8 mouse cellular contexts compared by ENCODE assay signal in the genomic region with DNA sequence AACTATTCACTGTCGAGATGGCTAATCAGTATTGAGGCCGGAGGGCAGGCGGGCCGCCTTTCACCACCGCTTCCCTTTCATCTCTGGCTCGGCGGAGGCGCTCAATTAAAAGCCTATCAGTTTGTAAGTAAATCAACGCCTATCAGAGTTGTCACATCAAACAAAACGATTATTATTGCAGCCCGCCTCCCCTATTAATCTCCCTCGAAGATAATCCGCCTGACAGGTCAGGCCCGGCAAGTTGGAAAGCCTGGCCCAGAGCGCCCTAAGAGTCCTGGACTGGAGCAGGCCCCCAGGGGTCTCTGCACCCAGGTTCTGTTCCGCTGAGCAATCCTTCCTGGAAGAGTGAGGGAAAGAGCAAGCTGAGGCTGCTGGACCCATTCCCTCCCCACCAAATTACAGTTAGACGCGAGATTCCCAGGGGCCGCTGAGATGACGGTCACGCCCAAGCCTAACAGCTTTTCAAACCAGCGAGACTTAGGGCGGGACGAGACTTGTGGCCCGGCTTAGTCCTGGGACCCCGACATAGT. TPM values are rescaled to one million over a fixed set of nuclear protein-coding genes. Genes with fewer than 3 reads are reported as not detected.
DNase-seq lines count a peak whose midpoint lies in the region; ATAC-seq and TF ChIP-seq lines count a peak whose summit lies in the region.

No protein-coding gene starts in this region.

- TF ChIP-seq CTCF in forebrain, postnatal 0 days (IDR thresholded peaks at IDR 0.05; ENCODE audit: low read depth): no peak
- no peak for TF ChIP-seq CTCF in intestine, postnatal 0 days (IDR thresholded peaks at IDR 0.05; ENCODE audit: low read depth)

- peaks cover 73% of the 10 kb centered on the region for H3K27me3 ChIP-seq in forebrain, postnatal 0 days (ENCODE audit: insufficient read depth, low read length)
- H3K27me3 ChIP-seq in intestine, postnatal 0 days (replicated peaks; ENCODE audit: control insufficient read depth, insufficient read depth, low read length): no peaks in the 10 kb centered on the region

- DNase-seq in forebrain, postnatal 0 days: peak; percentile 29
- peak; percentile 74 to 76 for DNase-seq in lung, adult 18-20 months
- peak; percentile 61 for DNase-seq in ovary, postnatal 36 days (ENCODE audit: low spot score)
- no peak for DNase-seq in spleen, adult 18-20 months
- no peak for DNase-seq in left cerebral cortex, postnatal 14 days (ENCODE audit: low spot score in 2 of 2)
- DNase-seq in cerebellum, adult 18-20 months: no peak

- 0 out of 2 replicates have a peak overlapping the region, but pooled peaks have one; percentile 35 for H3K9ac ChIP-seq in forebrain, postnatal 0 days
- peak overlapping the region; percentile 28 for H3K9ac ChIP-seq in intestine, postnatal 0 days (ENCODE audit: low read depth, low read length)

- no peaks in the 10 kb centered on the region for H3K36me3 ChIP-seq in forebrain, postnatal 0 days (ENCODE audit: insufficient read depth)
- H3K36me3 ChIP-seq in intestine, postnatal 0 days (ENCODE audit: control insufficient read depth, insufficient read depth): no peaks in the 10 kb centered on the region

- peak overlapping the region; percentile 65 for H3K4me3 ChIP-seq in brown adipose tissue, adult 24 weeks (ENCODE audit: insufficient read depth, low read depth, low read length)
- H3K4me3 ChIP-seq in forebrain, postnatal 0 days (ENCODE audit: low read depth, low read length): peak overlapping the region; percentile 59
- H3K4me3 ChIP-seq in intestine, postnatal 0 days (ENCODE audit: low read depth, low read length): peak overlapping the region; percentile 82

- no peak for ATAC-seq in forebrain, postnatal 0 days
- no peak for ATAC-seq in intestine, postnatal 0 days

- peaks cover 3% of the 10 kb centered on the region; the same call in 1 of the 2 replicates for H3K4me1 ChIP-seq in brown adipose tissue, adult 24 weeks (ENCODE audit: control insufficient read depth, insufficient read depth, insufficient read length, low read length)
- H3K4me1 ChIP-seq in forebrain, postnatal 0 days (ENCODE audit: insufficient read depth): peaks cover 5% of the 10 kb centered on the region
- H3K4me1 ChIP-seq in intestine, postnatal 0 days (replicated peaks; ENCODE audit: control insufficient read depth, insufficient read depth, low read length): 0 out of 2 replicates have a peak, but pooled peaks cover 2% of the 10 kb centered on the region

- H3K9me3 ChIP-seq in forebrain, postnatal 0 days (ENCODE audit: low read length): no peaks in the 10 kb centered on the region
- H3K9me3 ChIP-seq in intestine, postnatal 0 days (ENCODE audit: control insufficient read depth): no peaks in the 10 kb centered on the region

- 4% methylated on average over 26 of the region's 26 CpGs for WGBS in forebrain, postnatal 0 days
- 2% methylated on average over 26 of the region's 26 CpGs for WGBS in intestine, postnatal 0 days

- peak overlapping the region; percentile 49 for H3K27ac ChIP-seq in brown adipose tissue, adult 24 weeks (replicated peaks; ENCODE audit: low read depth, low read length)
- H3K27ac ChIP-seq in forebrain, postnatal 0 days (ENCODE audit: low read depth, low read length): peak overlapping the region; percentile 54; the same call in 1 of the 2 replicates
- peak overlapping the region; percentile 95 for H3K27ac ChIP-seq in intestine, postnatal 0 days (ENCODE audit: low read depth, low read length)

- intact Hi-C loops in left cerebral cortex, postnatal 14 days (cut with DNase I): no loop called here

- peak overlapping the region; percentile 96 for H3K4me2 ChIP-seq in forebrain, postnatal 0 days (ENCODE audit: low read depth)
- H3K4me2 ChIP-seq in intestine, postnatal 0 days (replicated peaks; ENCODE audit: low read depth): peak overlapping the region; percentile 95

RNA-seq across cellular contexts. Expression of a gene that starts 1.9 kb away (rescaled TPM):
- polyA plus RNA-seq in brown adipose tissue, adult 24 weeks (2012; ENCODE audit: insufficient read depth, insufficient read length, missing spikeins): 4.0 and 5.1 TPM in 2 replicates
- 7.7 and 8.7 TPM in 2 replicates for total RNA-seq in forebrain, postnatal 0 days (2014; rRNA removed)
- polyA plus RNA-seq in forebrain, postnatal 0 days (2015; fragmentation: Nextera tagmentation; extraction: Ambion mirVana): 3.9 and 5.0 TPM in 2 replicates
- polyA plus RNA-seq in intestine, postnatal 0 days (2015; fragmentation: Nextera tagmentation; extraction: Ambion mirVana): 5.7 and 6.5 TPM in 2 replicates
- 1 to 10 TPM; 1.7 to 3.6 TPM for total RNA-seq in left cerebral cortex, postnatal 14 days (2021)

RNA-seq across cellular contexts. Expression of a gene that starts 28.2 kb away (rescaled TPM):
- polyA plus RNA-seq in brown adipose tissue, adult 24 weeks (2012; ENCODE audit: insufficient read depth, insufficient read length, missing spikeins): 12.9 and 15.7 TPM in 2 replicates
- 0.15 TPM in 1 of 2 replicates, not detected in the other for total RNA-seq in forebrain, postnatal 0 days (2014; rRNA removed)
- polyA plus RNA-seq in forebrain, postnatal 0 days (2015; fragmentation: Nextera tagmentation; extraction: Ambion mirVana): 0.18 and 0.28 TPM in 2 replicates
- 0.73 and 1.8 TPM in 2 replicates for polyA plus RNA-seq in intestine, postnatal 0 days (2015; fragmentation: Nextera tagmentation; extraction: Ambion mirVana)
- under 1 TPM; 0.66 to 0.97 TPM for total RNA-seq in left cerebral cortex, postnatal 14 days (2021)

Comparison
In these comparisons a context has a peak if more than half of its experiments do, and no peak if none do; other contexts are left out.
1. DNase-seq: peak in forebrain, postnatal 0 days (single experiment), lung, adult 18-20 months (2 of 2) and ovary, postnatal 36 days (single experiment); none in spleen, adult 18-20 months (0 of 2), left cerebral cortex, postnatal 14 days (0 of 2) and cerebellum, adult 18-20 months (0 of 2).
2. Peak in every context shown above with its lines, with median percentiles within 50 percentile points of each other: H3K27ac ChIP-seq and H3K4me3 ChIP-seq.